Mouse (Mus musculus): ENCODE measurements around the gene Ano6. TPM values are rescaled to one million over a fixed set of nuclear protein-coding genes. Genes with fewer than 3 reads are reported as not detected.

Gene Ano6
- total RNA-seq, 2 experiments from 2014 or later: 20.7 to 23.9 TPM

DNA sequence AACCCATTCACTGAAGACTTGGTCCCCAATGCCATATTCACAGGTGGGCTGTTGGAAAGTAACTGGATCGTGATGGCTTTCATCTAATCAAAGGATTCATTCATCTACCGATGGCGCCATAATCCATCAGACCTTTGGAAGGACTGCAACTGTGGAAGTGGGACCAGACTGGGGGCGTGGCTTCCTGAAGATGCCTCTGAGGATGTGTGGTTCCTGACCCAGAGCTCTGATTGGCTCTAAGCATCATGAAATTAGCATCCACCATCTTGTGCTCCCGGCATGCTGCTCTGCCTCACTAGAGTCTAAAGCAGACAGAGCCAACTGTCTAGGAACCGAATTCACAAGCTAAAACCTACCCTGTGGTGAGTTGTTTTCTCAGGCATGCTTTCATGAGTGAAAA lies 24.7 kb upstream of the Ano6 start:
- DNase-seq (ENCODE audit: extremely low spot score in 1 of 2, low spot score in 1 of 2): no peak

DNA sequence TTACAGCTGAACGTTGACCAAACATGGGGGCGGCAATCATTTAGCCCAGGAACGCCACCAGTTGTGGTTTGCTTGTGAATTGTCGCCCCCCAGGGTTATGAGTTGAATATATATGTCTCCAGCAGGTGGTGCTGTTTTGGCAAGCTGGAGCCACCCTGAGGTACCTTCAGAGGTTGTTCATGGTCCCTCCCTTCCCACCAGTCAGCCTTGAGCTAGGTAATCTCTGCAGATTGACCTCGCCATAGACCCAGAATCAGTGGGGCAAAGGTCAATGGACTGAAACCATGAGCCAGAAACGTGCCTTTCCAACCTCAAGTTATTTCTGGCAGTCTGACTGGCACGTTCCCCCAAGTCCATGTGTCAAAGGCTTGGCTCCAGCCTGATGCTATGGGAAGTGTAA lies 22.8 kb upstream of the Ano6 start:
- DNase-seq (ENCODE audit: extremely low spot score in 1 of 2, low spot score in 1 of 2): no peak

DNA sequence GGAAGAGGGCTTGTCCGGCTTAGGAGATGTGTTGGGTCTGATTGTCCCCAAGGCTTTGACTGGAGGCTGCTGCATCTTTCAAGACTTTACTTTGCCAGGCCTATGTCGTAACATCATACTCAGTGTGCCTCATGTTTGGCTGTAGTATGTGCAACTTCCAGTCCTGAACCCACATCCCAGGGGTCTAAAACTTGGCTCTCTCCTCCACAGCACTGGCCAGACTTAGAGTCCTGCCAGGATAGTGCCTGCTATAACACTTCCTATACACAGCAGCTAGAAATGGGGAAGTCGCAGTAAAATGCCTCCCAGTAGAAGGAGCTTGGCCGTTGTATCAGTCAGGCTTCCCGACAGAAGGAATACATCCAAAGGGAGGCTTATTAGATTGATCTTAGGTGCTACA lies 21.9 kb upstream of the Ano6 start:
- no peak for DNase-seq (ENCODE audit: extremely low spot score in 1 of 2, low spot score in 1 of 2)

DNA sequence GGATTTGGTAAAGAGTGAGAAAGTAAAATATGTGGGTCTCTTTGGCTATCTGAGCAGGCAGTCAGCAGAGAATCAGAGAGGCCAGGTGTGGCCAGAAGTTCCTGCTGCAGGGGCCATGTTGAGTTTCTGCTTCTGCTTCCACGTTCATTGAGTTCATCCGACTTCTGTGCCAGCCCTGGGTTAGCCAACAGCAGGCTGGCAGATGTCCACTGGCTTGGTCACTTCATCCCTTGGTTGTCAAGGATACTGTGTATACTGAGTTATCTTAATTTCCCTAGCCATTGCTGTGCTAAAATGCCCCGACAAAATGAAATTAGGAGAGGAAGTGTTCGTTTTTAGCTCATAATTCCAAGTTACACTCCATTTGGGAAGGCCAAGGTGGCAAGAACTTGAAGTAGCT lies 21.1 kb upstream of the Ano6 start:
- DNase-seq (ENCODE audit: extremely low spot score in 1 of 2, low spot score in 1 of 2): no peak

DNA sequence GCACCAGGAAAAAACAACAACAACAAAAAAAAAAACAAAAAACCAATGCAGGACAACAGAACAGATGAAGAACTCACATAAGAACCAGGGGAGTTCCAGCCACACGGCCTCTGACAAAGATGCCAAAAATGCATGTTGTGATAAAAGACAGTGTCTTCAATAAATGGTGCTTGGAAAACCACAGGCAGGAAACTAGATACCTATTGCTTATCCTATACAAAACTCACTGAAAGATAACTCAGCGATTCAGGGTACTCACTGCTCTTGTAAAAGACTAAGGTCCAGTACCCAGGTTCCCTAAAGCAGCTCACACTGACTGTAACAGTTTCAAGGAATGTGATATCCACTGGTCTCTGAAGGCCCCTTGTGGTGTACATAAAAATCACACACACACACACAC lies 20.3 kb upstream of the Ano6 start:
- no peak for DNase-seq (ENCODE audit: extremely low spot score in 1 of 2, low spot score in 1 of 2)

DNA sequence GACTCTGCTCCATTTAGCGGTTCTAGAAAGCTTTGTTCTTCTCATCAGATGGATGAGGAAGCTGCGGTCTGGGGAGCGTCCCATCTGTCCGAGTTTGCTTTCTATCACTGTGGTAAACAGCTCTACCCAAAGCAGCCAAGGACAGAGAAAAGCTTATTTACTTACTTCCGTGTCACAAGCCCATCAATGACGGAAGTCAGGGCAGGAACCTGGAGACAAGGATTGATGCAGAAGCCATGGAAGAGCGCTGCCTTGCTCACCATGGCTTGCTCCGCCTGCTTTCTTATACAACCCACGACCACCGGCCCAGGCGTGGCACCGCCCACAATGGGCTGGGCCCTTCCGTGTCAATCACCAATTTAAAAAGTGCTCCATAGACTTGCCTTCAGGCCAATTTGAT lies 18.3 kb upstream of the Ano6 start:
- no peak for DNase-seq (ENCODE audit: extremely low spot score in 1 of 2, low spot score in 1 of 2)

DNA sequence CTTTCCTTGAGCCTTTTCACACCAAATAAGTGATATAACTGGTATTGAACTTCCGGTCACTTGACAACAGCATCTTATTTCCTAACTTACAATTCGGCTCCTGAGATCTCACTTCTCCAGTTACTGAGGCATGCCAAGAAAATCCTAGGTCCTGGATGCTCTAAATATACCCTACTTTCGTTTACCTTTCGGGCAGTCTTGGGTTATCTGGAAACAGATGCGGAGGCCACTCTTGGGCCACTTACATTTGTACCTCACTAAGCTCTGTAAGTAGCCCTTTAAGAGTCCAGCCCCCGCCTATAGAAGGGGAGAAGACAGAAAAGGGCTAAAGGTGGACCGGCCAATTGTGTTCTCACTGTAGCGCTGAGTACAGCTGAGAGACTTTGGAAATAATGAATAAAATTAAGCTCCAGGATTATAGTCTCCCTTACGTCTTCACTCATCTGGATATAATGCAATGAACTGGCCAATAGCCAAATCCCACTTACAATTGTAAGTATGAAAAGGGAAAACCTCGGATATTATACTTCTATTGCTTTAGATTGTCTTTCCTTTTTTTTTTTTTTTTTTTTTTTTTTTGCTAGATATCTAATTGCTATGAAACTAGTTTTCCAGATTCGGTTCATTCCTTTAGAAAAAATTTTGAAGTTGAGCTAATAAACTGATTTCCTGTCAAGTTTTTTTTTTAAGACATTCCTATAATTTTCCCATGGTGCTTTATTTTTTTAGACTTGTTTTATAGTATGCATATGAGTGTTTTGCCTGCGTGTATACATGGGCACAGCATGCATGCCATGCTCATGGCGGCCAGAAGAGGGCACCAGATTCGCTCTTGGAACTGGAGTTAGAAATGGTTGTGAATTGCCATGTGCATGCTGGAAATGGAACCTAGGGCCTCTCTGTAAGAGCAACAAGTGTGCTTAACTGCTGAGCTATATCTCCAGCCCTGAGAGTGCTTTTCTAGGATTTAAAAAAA lies 17.5 kb upstream of the Ano6 start:
- DNase-seq (ENCODE audit: extremely low spot score in 1 of 2, low spot score in 1 of 2): peak in 1 of 2 experiments; percentile 65

DNA sequence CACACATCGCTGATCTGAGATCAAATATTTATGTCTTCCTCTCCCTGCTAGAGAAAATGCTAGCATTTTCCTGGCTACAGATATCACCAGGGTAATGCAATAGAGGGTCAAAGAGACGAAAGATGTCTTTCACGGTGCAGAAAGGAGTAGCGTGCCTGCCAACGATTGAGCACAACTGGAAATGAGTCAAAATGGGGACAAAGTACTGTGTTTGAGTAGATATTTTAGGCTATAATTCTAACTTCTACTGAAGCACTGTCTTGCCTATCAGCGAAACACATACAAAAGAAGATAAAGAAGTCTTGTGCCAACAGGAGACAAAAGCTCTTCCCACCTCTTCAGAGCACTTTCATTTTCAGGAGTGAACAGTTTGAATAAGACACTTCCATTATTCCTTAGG lies 16.4 kb upstream of the Ano6 start:
- DNase-seq (ENCODE audit: extremely low spot score in 1 of 2, low spot score in 1 of 2): no peak

DNA sequence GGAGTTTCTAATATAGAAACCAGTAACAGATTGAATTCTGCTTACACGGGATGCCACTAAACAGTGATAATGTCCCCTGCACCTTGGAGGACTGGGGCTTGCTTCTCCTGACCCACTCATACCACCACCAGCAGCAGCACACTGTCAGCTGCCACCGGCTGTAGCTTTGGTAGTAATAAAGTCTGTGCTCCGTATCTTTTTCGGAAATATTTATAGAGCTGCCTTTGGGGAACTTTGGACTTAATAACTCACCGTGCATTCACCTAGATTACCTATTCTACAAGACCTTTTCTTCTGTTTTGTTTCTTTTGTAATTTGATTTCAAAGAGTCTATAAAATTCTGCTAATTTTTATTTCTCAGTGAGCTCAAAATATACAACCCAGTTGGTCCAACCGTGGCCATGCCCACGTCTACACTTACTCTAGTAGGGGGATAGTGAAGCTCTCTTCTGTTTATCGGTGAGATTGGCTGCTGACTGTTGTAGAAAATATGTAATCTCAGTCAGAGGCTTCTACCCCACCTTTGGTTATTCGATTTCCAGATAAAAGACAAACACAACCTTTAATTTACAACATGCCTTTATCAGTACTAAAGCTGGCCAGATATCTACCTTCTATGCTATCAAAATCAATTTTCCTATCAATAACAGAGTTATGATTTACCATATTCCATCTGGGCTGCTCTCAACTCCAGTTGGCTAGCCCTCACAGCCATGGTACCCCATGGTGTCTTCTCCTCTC lies 15.8 kb upstream of the Ano6 start:
- no peak for DNase-seq (ENCODE audit: extremely low spot score in 1 of 2, low spot score in 1 of 2)

DNA sequence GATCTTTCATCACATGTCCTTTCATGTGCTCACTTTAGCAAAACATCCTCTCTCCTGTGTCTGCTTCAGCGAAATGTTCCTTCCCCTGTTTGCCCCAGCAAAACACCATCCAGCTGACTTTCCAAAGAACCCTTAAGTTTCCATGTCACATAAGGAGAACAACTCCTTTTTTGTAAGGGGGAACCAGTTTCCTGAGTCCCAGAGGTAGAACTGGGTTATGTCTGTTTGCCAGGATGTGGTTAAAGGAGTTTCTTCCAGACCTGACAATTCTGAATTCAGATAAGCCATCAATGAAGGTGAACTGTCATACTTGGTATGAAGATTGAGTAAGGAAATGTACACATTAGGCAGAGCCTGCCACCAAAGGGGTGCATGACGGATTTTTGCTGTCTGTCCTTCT lies 12.9 kb upstream of the Ano6 start:
- DNase-seq (ENCODE audit: extremely low spot score in 1 of 2, low spot score in 1 of 2): no peak

DNA sequence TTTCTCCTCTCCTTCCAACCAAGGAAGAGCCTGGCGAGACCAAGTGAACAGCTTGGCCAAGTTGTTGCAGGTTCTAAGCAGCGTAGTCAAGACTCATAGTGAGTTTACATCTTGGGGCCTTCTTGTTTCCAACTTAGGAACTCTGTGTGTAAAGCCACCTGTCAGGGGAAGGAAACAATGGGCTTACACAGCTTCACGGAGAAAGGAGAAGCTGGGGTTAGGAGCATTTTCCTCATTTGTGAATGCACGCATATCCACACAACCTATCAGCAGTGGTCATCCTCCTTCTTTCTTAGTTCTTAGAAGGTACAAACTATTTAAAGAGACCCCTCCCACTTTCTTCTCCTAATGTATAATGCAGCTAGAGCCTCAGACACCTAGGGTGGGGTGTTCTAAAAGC lies 11.9 kb upstream of the Ano6 start:
- DNase-seq (ENCODE audit: extremely low spot score in 1 of 2, low spot score in 1 of 2): no peak

DNA sequence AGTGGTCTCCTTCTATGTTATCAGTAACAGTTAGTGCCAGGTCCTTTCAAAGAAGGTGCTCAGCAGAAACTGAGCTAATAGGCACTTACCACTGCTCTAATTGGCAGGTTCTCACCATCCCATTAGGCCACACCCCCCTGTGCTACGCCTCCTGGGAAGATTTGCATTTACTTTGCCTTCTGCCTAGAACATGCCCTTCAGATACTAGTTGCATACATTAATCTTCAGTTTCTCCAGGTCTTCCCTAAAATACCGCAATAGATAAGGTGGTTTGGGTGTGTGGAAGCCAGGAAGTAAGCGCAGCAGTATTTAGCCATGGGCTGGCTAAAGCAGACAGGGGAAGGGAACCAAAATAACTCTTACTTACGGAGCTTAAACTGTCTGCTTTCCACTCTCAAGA lies 4.0 kb upstream of the Ano6 start:
- no peak for DNase-seq (ENCODE audit: extremely low spot score in 1 of 2, low spot score in 1 of 2)

DNA sequence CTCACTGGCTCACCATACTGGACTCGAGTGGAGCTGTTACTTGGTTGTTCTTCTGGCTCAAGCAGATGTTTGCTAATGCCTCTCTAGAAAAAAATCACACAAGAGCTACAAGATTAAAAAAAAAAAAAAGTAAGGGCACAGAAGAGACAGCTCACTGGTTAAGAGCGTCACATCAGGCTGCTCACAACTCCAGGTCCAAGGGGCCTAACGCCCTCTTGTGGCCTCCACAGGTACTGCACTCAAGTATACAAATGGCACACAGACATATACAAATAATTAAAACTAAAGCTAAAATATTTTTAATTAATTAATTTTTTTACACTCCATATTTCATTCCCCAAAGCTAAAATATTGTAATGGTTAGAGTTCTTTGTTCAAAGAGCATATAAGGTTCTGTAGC lies 3.1 kb upstream of the Ano6 start:
- no peak for DNase-seq (ENCODE audit: extremely low spot score in 1 of 2, low spot score in 1 of 2)

DNA sequence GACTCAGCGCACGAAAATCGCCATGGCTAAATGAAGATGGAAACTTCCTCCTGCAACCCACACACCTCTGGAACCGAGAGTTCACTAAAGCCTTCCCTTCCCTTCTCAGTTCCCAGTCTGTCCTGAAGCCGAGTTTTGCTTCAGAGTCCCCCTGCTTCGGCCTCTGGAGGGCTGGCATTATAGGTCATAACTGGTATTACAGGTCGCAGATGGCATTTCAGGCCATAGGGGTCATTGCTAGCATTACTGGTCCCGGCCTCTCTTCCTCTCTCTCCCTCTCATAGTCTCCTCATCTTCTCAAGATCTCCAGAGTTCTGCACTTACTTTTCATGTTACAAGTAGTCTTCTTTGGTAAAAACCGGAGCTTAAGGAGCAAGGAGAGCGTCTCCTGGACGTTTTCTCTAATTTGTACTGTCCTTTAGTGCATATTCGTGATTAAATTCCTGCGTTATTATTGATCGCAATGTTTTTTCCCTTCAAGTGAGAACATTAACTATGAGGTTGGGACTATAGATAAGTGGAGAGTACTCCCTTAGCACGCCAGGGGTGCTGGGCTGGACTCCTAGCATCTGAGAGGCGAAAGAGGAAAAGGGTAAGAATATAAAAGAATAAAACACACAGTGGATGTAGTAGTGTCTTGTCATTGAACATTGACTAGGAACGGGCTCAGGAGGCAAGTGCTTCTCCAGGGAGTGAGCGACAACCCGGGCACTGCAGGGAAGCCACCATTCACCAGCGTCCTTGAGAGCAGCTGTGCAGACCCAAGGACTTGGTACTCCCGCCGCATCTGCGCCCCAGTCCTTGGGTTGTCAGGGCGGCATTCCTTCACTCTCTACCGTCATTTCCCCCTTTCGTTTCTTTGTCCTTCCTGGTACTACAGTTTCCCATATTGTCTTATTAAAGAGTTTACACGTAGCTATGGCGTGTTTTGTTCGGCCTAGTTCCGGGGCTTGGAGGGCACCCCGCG lies 798 bp upstream of the Ano6 start:
- peak; percentile 20 to 36 for DNase-seq (ENCODE audit: extremely low spot score in 1 of 2, low spot score in 1 of 2)

DNA sequence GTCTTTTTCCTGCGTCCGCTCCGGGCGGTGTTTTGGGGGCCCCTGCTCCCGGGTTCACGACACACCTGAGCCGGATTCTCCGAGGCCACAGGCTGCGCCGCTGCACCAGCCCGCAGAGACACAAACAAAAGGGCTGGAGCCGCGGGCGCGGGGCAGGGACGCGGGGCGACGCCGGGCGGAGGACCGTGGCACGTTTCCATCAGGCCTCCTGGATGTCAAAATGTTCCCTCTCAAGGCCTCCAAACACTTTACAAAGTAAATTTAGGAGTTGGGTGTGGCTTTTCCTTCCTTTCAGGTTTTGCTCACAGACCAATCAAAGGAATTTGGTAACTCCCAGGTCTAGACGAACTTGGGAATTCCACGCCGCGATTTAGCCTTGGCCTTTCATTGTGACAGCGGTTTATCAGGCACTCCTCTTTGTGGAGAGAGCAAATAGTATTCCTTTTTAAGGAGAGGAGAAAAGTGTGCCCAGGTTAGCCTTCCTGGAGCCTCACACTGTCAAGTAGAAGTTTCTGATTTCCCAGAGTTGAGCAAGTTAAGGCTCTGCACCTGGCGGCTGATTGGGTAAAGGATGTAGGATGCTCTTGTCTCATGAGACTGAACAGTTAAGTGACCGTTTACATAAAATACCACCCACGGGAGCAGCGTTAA lies 623 bp downstream of the Ano6 start:
- no peak for DNase-seq (ENCODE audit: extremely low spot score in 1 of 2, low spot score in 1 of 2)

DNA sequence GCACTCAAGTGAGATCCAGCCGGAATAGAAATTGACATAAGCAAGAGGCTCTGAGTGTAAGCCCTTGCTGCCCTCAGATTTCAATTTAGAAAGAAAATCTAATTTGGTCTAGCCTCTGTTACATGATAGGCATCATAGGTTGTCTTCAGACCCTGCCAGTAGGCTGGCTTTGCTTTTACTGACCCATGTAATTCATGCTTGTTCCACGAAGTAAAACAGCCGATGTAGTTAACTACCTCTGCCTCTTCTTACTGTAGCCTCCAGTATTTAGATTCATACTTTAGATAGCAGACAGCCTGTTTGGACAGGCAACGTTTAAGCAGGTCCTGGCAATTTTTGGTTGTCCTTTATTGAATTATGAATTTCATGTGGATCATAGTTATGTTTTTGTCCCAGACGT lies 1.2 kb downstream of the Ano6 start:
- DNase-seq (ENCODE audit: extremely low spot score in 1 of 2, low spot score in 1 of 2): no peak

DNA sequence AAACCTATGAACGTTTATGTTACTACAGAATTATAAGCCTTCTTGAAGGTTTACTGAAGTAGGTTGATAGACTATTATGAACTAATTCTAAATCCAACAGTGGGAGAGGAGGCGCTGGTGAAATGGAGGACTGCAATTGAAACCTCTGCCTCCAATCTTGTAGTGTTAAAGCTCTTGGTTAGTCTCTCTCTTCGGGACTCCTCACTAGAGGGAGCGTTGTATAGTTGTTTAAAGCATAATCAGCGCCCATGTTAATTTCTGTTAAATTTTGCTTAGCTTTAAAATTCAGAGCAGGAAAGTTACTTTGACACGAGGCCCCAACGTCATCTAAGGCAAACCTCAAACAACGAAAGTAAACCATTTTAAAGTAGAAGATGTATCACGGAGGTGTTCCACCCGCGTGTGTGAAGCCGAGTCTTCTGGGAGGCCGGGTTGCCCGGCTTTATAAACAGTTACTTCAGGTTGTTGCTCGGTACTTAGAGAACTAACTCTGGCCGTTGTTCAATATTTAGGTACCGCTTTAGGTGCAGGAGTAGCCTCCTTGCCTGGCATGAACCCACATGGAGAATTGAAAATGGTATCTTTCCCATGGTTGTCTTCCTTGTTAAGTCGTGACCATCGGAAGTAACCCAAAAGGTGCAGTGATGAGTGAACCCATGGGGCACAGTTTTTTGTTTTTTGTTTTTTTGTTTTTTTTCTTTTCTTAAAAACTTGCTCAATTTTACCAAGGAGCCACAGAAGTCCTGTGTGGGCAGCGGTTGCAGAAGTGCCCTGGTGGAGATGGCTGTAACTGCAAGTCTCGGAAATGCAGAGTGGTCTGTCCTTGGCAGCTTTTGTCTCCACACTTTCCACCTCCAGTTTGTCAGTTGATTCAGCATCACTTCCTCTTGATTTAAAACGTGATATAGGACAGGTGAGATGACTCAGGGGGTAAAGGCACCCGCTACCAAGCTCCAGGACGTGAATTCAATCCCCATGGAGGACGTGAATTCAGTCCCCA lies 1.9 kb downstream of the Ano6 start:
- DNase-seq (ENCODE audit: extremely low spot score in 1 of 2, low spot score in 1 of 2): no peak

DNA sequence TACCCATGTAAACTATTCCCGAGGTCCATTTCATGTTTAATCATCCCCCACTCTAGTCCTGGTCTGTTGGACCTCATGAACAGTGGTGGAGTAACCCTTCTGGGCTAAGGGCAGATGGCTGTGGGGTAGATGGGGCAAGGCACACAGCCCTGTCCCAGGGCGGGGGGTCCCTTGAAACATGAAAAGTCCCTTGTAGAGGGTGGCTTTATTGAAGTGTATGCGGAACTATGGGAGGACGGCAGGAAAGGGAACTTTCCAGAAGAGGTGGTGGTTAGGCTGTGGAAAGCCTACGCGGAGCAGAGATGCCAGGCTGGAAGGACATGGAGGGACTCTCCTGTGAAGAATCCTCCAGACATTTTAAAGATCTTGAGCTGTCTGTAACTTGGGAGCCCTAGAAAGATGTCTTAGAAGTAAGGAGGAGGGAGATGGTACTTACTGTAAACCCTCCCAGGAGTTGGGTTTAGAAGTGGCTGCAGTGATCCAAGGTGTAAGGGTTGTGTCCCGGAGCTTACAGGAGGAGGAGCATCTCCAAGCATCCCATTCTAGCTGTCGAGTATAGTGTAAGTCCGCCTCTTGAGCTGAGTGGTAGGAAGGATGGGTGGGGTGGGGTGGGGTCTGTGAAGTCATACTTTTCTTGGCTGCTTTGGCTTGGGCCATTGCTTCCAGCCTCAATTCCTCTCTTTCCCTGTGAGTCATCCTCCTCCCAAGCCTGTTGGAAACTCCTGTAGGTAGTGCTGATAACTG lies 3.3 kb downstream of the Ano6 start:
- no peak for DNase-seq (ENCODE audit: extremely low spot score in 1 of 2, low spot score in 1 of 2)

Data from layer of hippocampus, postnatal 25 days (tissue).